Mouse (Mus musculus) lung, embryonic 16.5 days (tissue): ENCODE data around the gene Asic2. TPM values are rescaled to one million over a fixed set of nuclear protein-coding genes. Genes with fewer than 3 reads are reported as not detected.

Source experiments
- ATAC-seq: fragments of 200-750 bp; cut with Nextera tagmentation; 2 replicates; pipeline ENCODE4 v1.8.0; 2017; ENCODE audit warnings: low read depth, mild to moderate bottlenecking, moderate library complexity
- H3K27ac ChIP-seq: fragments of 300-500 bp; sonication (generic); 2 replicates; pipeline ENCODE4 v1.5.1; 2014; ENCODE audit warnings: mild to moderate bottlenecking, control low read depth, low read length
- H3K27me3 ChIP-seq: fragments of 300-500 bp; sonication (generic); 2 replicates; pipeline ENCODE4 v1.6.1; 2014; ENCODE audit warnings: low read depth, low read length, mixed read lengths; ENCODE audit not compliant: control insufficient read depth, insufficient read depth
- H3K36me3 ChIP-seq: fragments of 300-500 bp; sonication (generic); 2 replicates; pipeline ENCODE4 v1.6.1; 2014; ENCODE audit warnings: low read length; ENCODE audit not compliant: control insufficient read depth, insufficient read depth
- H3K4me1 ChIP-seq: fragments of 300-500 bp; sonication (generic); replicated peaks from 2 replicates; pipeline ENCODE4 v1.6.1; 2014; ENCODE audit warnings: low read length, mixed read lengths; ENCODE audit not compliant: control insufficient read depth, insufficient read depth
- H3K4me2 ChIP-seq: fragments of 300-500 bp; sonication (generic); 2 replicates; pipeline ENCODE4 v1.6.1; 2014; ENCODE audit warnings: low read depth, low read length, control low read depth
- H3K4me3 ChIP-seq: fragments of 300-500 bp; sonication (generic); 2 replicates; pipeline ENCODE4 v1.5.1; 2014; ENCODE audit warnings: mild to moderate bottlenecking, low read length, control low read depth
- H3K9ac ChIP-seq: fragments of 300-500 bp; sonication (generic); 2 replicates; pipeline ENCODE4 v1.6.1; 2014; ENCODE audit warnings: low read length, control low read depth
- H3K9me3 ChIP-seq: fragments of 300-500 bp; sonication (generic); 2 replicates; pipeline ENCODE4 v1.6.1; 2016; ENCODE audit warnings: low read length; ENCODE audit not compliant: control insufficient read depth
- WGBS: fragments of 180-500 bp; shearing (Covaris S2); extraction: QIAGEN DNeasy Blood & Tissue Kit; methylation state at CpG from one replicate; pipeline ENCODE4 v1.1.7; 2014; 5-methylcytosine and 5-hydroxymethylcytosine counted together
- polyA plus RNA-seq: library from polyadenylated mRNA; unstranded; fragments of >200 nt; fragmentation: Nextera tagmentation; extraction: Ambion mirVana; gene quantifications from 2 replicates; pipeline ENCODE4 v1.2.1, GENCODE M21; 2015

Asic2 gene
- polyA plus RNA-seq, 1 experiment from 2014 or later: 0.31 TPM

DNA sequence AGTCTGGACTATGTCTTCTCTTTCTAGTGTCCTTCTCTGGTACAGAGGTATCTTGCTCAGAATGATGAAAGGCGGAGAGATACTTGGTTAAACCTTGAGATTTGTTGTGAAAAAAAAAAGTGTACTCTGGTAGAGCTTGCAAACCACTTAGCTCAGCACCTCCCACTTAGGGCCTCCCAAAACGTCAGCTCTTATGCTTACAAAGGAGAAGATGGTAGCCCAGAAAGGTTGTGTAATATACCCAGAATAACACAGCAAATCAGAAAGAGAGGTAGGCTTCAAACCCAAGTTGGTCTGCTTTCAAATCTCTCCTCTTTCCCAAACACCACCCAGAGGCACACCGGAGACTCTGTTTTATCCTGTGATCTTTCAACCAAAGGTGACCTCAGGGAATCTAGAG, 936.1 kb downstream of the Asic2 start:
- no peak overlapping the region for H3K4me3 ChIP-seq
- H3K4me1 ChIP-seq: no peaks in the 10 kb centered on the region
- no peak overlapping the region for H3K4me2 ChIP-seq
- H3K9me3 ChIP-seq: peaks cover 4% of the 10 kb centered on the region; the same call in 1 of the 2 replicates
- H3K9ac ChIP-seq: no peak overlapping the region
- H3K27me3 ChIP-seq: no peaks in the 10 kb centered on the region
- WGBS: 75% methylated on average over 3 of the region's 3 CpGs
- ATAC-seq: no peak
- H3K36me3 ChIP-seq: no peaks in the 10 kb centered on the region
- H3K27ac ChIP-seq: no peak overlapping the region

- H3K4me3 ChIP-seq: no peak overlapping the region
- H3K4me1 ChIP-seq: no peaks in the 10 kb centered on the region
- no peaks in the 10 kb centered on the region for H3K36me3 ChIP-seq
- no peaks in the 10 kb centered on the region for H3K9me3 ChIP-seq
- ATAC-seq: no peak
- no peak overlapping the region for H3K4me2 ChIP-seq
- H3K27ac ChIP-seq: no peak overlapping the region
- H3K27me3 ChIP-seq: no peaks in the 10 kb centered on the region
- no peak overlapping the region for H3K9ac ChIP-seq
- 92% methylated on average over 8 of the region's 8 CpGs for WGBS
Observed at GRCm38 (mm10) chr11:81014776-81015175, 953.5 kb downstream of the Asic2 start.

DNA sequence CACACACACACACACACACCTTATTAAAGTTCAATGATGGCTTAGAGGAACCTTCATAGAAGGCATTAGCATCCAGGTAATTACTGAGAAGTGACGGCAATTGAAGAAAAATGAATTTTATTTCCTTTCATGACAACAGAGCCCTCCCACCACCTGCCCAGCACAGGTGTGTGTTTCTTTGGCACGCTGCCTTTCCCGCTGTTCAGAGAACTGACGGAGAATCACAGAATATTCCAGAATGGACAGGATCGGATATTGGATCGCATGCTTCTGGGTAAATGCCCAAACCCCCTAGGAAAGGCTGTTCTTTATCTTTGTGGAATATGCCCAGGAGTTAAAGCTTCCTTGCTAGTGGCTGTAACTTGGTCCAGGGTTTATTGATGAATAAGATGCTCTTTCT, 954.8 kb downstream of the Asic2 start:
- H3K27me3 ChIP-seq: no peaks in the 10 kb centered on the region
- H3K4me3 ChIP-seq: no peak overlapping the region
- no peaks in the 10 kb centered on the region for H3K36me3 ChIP-seq
- no peak overlapping the region for H3K9ac ChIP-seq
- ATAC-seq: no peak
- no peaks in the 10 kb centered on the region for H3K9me3 ChIP-seq
- H3K4me1 ChIP-seq: no peaks in the 10 kb centered on the region
- H3K4me2 ChIP-seq: no peak overlapping the region
- H3K27ac ChIP-seq: no peak overlapping the region
- WGBS: 86% methylated on average over 6 of the region's 6 CpGs

- Histone ChIP-seq H3K27ac (no peak overlapping the region), H3K4me1 (no peaks in the 10 kb centered on the region)
Observed at GRCm38 (mm10) chr11:81010766-81011165, 957.5 kb downstream of the Asic2 start.

GRCm38 (mm10) chr11:81009366-81009765, 958.9 kb downstream of the Asic2 start:
- ATAC-seq: no peak
- H3K9me3 ChIP-seq: no peaks in the 10 kb centered on the region
- no peak overlapping the region for H3K9ac ChIP-seq
- no peaks in the 10 kb centered on the region for H3K27me3 ChIP-seq
- H3K36me3 ChIP-seq: no peaks in the 10 kb centered on the region
- H3K4me3 ChIP-seq: no peak overlapping the region
- WGBS: 85% methylated on average over 12 of the region's 12 CpGs
- H3K27ac ChIP-seq: no peak overlapping the region
- no peaks in the 10 kb centered on the region for H3K4me1 ChIP-seq
- H3K4me2 ChIP-seq: no peak overlapping the region

More at GRCm38 (mm10) chr11:81010766-81011165, 957.5 kb downstream of the Asic2 start:
- no peak for ATAC-seq
- no peak overlapping the region for H3K4me3 ChIP-seq
- no peaks in the 10 kb centered on the region for H3K27me3 ChIP-seq
- H3K9me3 ChIP-seq: no peaks in the 10 kb centered on the region
- no peak overlapping the region for H3K9ac ChIP-seq
- no peak overlapping the region for H3K4me2 ChIP-seq
- no peaks in the 10 kb centered on the region for H3K36me3 ChIP-seq
- 70% methylated on average over 7 of the region's 7 CpGs for WGBS

GRCm38 (mm10) chr11:81005831-81006230, 962.4 kb downstream of the Asic2 start:
- 58% methylated on average over 2 of the region's 2 CpGs for WGBS
- no peak overlapping the region for H3K4me2 ChIP-seq
- H3K4me3 ChIP-seq: no peak overlapping the region
- no peaks in the 10 kb centered on the region for H3K36me3 ChIP-seq
- no peaks in the 10 kb centered on the region for H3K9me3 ChIP-seq
- H3K27me3 ChIP-seq: no peaks in the 10 kb centered on the region
- H3K9ac ChIP-seq: no peak overlapping the region
- no peaks in the 10 kb centered on the region for H3K4me1 ChIP-seq
- ATAC-seq: no peak
- no peak overlapping the region for H3K27ac ChIP-seq

DNA sequence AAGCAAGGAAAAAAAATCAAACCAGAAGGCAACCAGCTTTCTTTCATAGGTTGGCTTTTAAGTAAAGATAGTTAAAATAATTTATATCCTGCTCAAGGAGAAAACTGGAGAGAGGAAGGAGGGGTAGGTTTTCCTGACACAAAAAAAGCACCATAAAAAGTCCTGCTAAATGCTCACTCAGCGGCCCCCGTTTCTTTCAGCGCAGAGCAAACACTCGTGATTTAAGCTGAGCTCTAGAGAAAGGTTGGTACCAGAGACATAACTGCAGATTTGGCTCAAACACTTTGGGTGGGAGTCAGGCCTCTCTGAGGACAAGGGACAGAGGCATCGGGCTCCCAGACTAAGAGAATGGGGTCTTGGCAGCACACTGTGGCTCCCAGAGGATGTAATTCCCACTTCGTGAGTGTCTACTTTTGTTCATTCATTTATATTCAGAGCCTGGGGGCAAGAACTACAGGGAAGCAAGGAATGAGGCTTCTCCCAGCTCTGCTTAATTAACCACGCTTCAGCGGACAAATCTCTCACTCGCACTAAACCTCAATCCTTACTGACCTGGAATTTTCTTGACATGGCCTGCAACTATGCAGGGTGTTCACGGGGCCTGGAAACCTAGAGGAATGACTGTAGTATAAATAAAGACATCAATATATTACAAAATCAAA, 965.4 kb downstream of the Asic2 start:
- no peak for ATAC-seq
- no peaks in the 10 kb centered on the region for H3K36me3 ChIP-seq
- H3K4me2 ChIP-seq: no peak overlapping the region
- H3K4me3 ChIP-seq: no peak overlapping the region
- no peaks in the 10 kb centered on the region for H3K27me3 ChIP-seq
- H3K9me3 ChIP-seq: no peaks in the 10 kb centered on the region
- H3K9ac ChIP-seq: no peak overlapping the region
- no peak overlapping the region for H3K27ac ChIP-seq
- H3K4me1 ChIP-seq: no peaks in the 10 kb centered on the region
- 74% methylated on average over 10 of the region's 10 CpGs for WGBS

- WGBS: 81% methylated on average over 5 of the region's 5 CpGs
- H3K4me2 ChIP-seq: no peak overlapping the region
- no peak for ATAC-seq
Observed at GRCm38 (mm10) chr11:80995621-80996020, 972.6 kb downstream of the Asic2 start.

DNA sequence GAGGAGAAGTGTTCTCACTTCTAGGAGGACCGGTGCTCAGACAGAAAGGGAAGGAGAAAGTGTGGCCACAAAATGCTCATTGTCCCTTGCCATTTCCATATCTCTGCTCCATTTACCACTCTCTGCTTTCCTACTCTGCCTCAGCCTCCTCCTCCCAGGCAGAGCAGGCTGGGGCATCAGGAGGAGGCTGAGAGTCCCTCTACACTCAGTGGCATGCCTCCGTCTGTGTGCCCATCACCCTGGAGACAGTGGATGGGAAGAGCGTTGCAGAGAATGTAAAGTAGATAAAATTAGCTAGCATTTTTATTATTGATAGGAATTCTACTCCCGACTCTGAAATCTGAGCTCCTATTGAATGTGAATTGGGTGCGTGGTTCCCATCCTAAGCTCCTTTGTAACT, 984.7 kb downstream of the Asic2 start:
- Histone ChIP-seq H3K4me3 (no peak overlapping the region), H3K4me2 (no peak overlapping the region), H3K27me3 (no peaks in the 10 kb centered on the region), H3K27ac (no peak overlapping the region), H3K9me3 (no peaks in the 10 kb centered on the region), H3K36me3 (no peaks in the 10 kb centered on the region), H3K4me1 (no peaks in the 10 kb centered on the region), H3K9ac (no peak overlapping the region)
- 79% methylated on average over 5 of the region's 5 CpGs for WGBS
- ATAC-seq: no peak

More at GRCm38 (mm10) chr11:80995621-80996020, 972.6 kb downstream of the Asic2 start:
- no peaks in the 10 kb centered on the region for H3K36me3 ChIP-seq
- H3K27me3 ChIP-seq: no peaks in the 10 kb centered on the region
- H3K4me1 ChIP-seq: no peaks in the 10 kb centered on the region
- no peak overlapping the region for H3K4me3 ChIP-seq
- H3K9ac ChIP-seq: no peak overlapping the region
- H3K9me3 ChIP-seq: no peaks in the 10 kb centered on the region
- H3K27ac ChIP-seq: no peak overlapping the region
